Mouse (Mus musculus) adrenal gland (tissue): ENCODE measurements around the gene D930020B18Rik.

Experiments
- intact Hi-C: fragments of 180-260 bp; cut with DNase I; formaldehyde crosslinking; loops from one replicate; pipeline ENCODE4 v1.15.1; 2025

Gene D930020B18Rik

GRCm38 (mm10) chr10:121701296-121702248 is 60.2 kb downstream of the D930020B18Rik start:
- intact Hi-C loops: loop anchor here (1.0 to 5.0 kb wide), 2 partner anchors 61 to 351 kb away; no protein-coding TSS in a partner anchor

GRCm38 (mm10) chr10:121703619-121704018 is 62.2 kb downstream of the D930020B18Rik start:
- intact Hi-C loops: loop anchor here (5.0 kb wide), 1 partner anchor 59 kb away; no protein-coding TSS in a partner anchor

GRCm38 (mm10) chr10:121704871-121705270 is 63.5 kb downstream of the D930020B18Rik start:
- intact Hi-C loops: loop anchor here (5.0 kb wide), 1 partner anchor 57 kb away; no protein-coding TSS in a partner anchor

- intact Hi-C loops: no loop called here
Measured at GRCm38 (mm10) chr10:121705399-121706163, 64.2 kb downstream of the D930020B18Rik start.

- intact Hi-C loops: no loop called here
Measured at GRCm38 (mm10) chr10:121716862-121717261, 75.5 kb downstream of the D930020B18Rik start.

- intact Hi-C loops: no loop called here
Measured at GRCm38 (mm10) chr10:121718896-121719585, 77.7 kb downstream of the D930020B18Rik start.

- intact Hi-C loops: no loop called here
Measured at GRCm38 (mm10) chr10:121720701-121721100, 79.3 kb downstream of the D930020B18Rik start.

GRCm38 (mm10) chr10:121726505-121726904 is 85.1 kb downstream of the D930020B18Rik start:
- intact Hi-C loops: no loop called here

GRCm38 (mm10) chr10:121727151-121727550 is 85.8 kb downstream of the D930020B18Rik start:
- intact Hi-C loops: no loop called here

- intact Hi-C loops: no loop called here
Measured at GRCm38 (mm10) chr10:121728226-121728625, 86.8 kb downstream of the D930020B18Rik start.

- intact Hi-C loops: no loop called here
Measured at GRCm38 (mm10) chr10:121731048-121731725, 89.8 kb downstream of the D930020B18Rik start.

GRCm38 (mm10) chr10:121732542-121732941 is 91.2 kb downstream of the D930020B18Rik start:
- intact Hi-C loops: no loop called here

- intact Hi-C loops: no loop called here
Measured at GRCm38 (mm10) chr10:121737256-121737655, 95.9 kb downstream of the D930020B18Rik start.

GRCm38 (mm10) chr10:121739548-121740505 is 98.4 kb downstream of the D930020B18Rik start, which contains the start of gene BC048403:
TSS of gene BC048403 (plus strand) at chr10:121739937.
- intact Hi-C loops: no loop called here

- intact Hi-C loops: no loop called here
Measured at GRCm38 (mm10) chr10:121742336-121742735, 100.9 kb downstream of the D930020B18Rik start.
